Mouse (Mus musculus): ENCODE measurements around the gene Ubald2.

GRCm38 (mm10) chr11:116476696-116477095 is 42.8 kb downstream of the Ubald2 start:
- no peak for TF ChIP-seq CHD2 (IDR thresholded peaks at IDR 0.05; ENCODE audit: low read length)
- no peak for TF ChIP-seq CTCF (IDR thresholded peaks at IDR 0.05 in 2 of 3, conservative IDR thresholded peaks at IDR 0.05 in 1 of 3; ENCODE audit: control insufficient read depth in 1 of 3, insufficient read depth in 1 of 3, low read depth in 2 of 3, low read length in 3 of 3, poor library complexity in 1 of 3, severe bottlenecking in 1 of 3)
